Mouse (Mus musculus) right cerebral cortex, postnatal 10 days (tissue): ENCODE measurements around the gene Gm20388.

Experiments
- DNase-seq, 2 experiments: peaks; one replicate each; pipeline ENCODE4 v3.0.0; 2021; ENCODE audit warnings: low spot score in 2 of 2

Gene Gm20388

GRCm38 (mm10) chr8:124284984-124285576 is 4374.4 kb downstream of the Gm20388 start:
- DNase-seq: peak in 1 of 2 experiments; percentile 64

- DNase-seq: no peak
Measured at GRCm38 (mm10) chr8:124286461-124287124, 4376.0 kb downstream of the Gm20388 start.

- DNase-seq: no peak
Measured at GRCm38 (mm10) chr8:124288215-124288864, 4377.7 kb downstream of the Gm20388 start.

GRCm38 (mm10) chr8:124289481-124290050 is 4378.9 kb downstream of the Gm20388 start:
- DNase-seq: peak in 1 of 2 experiments; percentile 75

GRCm38 (mm10) chr8:124290911-124291691 is 4380.5 kb downstream of the Gm20388 start:
- DNase-seq: no peak

GRCm38 (mm10) chr8:124291693-124292092 is 4381.1 kb downstream of the Gm20388 start:
- no peak for DNase-seq

GRCm38 (mm10) chr8:124292965-124293364 is 4382.3 kb downstream of the Gm20388 start:
- no peak for DNase-seq

- no peak for DNase-seq
Measured at GRCm38 (mm10) chr8:124294425-124294824, 4383.8 kb downstream of the Gm20388 start.

GRCm38 (mm10) chr8:124294900-124295299 is 4384.3 kb downstream of the Gm20388 start:
- DNase-seq: no peak

- DNase-seq: no peak
Measured at GRCm38 (mm10) chr8:124295357-124295756, 4384.7 kb downstream of the Gm20388 start.

GRCm38 (mm10) chr8:124301512-124301911 is 4390.9 kb downstream of the Gm20388 start:
- DNase-seq: no peak

- DNase-seq: no peak
Measured at GRCm38 (mm10) chr8:124301935-124302555, 4391.4 kb downstream of the Gm20388 start.

GRCm38 (mm10) chr8:124303211-124303902 is 4392.7 kb downstream of the Gm20388 start:
- no peak for DNase-seq

GRCm38 (mm10) chr8:124304141-124304540 is 4393.5 kb downstream of the Gm20388 start:
- no peak for DNase-seq

GRCm38 (mm10) chr8:124306574-124306973 is 4395.9 kb downstream of the Gm20388 start:
- DNase-seq: no peak

GRCm38 (mm10) chr8:124307700-124308099 is 4397.1 kb downstream of the Gm20388 start:
- no peak for DNase-seq

GRCm38 (mm10) chr8:124310509-124310908 is 4399.9 kb downstream of the Gm20388 start:
- no peak for DNase-seq

GRCm38 (mm10) chr8:124311111-124311510 is 4400.5 kb downstream of the Gm20388 start:
- no peak for DNase-seq

GRCm38 (mm10) chr8:124311723-124312122 is 4401.1 kb downstream of the Gm20388 start:
- DNase-seq: no peak

- DNase-seq: no peak
Measured at GRCm38 (mm10) chr8:124312228-124312627, 4401.6 kb downstream of the Gm20388 start.

GRCm38 (mm10) chr8:124314803-124315202 is 4404.2 kb downstream of the Gm20388 start:
- no peak for DNase-seq
